Mouse (Mus musculus): ENCODE data around the gene Skil.

Skil gene

GRCm38 (mm10) chr3:31083507-31084245 is 11.2 kb upstream of the Skil start:
- peak in 1 of 2 experiments; percentile 47 for DNase-seq (ENCODE audit: low spot score in 2 of 2)

GRCm38 (mm10) chr3:31085000-31085399 is 9.9 kb upstream of the Skil start:
- DNase-seq (ENCODE audit: low spot score in 2 of 2), result no peak

GRCm38 (mm10) chr3:31088789-31089775 is 5.8 kb upstream of the Skil start:
- DNase-seq (ENCODE audit: low spot score in 2 of 2), result no peak

- no peak for DNase-seq (ENCODE audit: low spot score in 2 of 2)
These were observed 4.9 kb upstream of the Skil start for GRCm38 (mm10) chr3:31089956-31090355.

GRCm38 (mm10) chr3:31093196-31093595 is 1.7 kb upstream of the Skil start:
- peak; percentile 79 to 89 for DNase-seq (ENCODE audit: low spot score in 2 of 2)

- peak; percentile 77 to 86 for DNase-seq (ENCODE audit: low spot score in 2 of 2)
These were observed 1.1 kb upstream of the Skil start for GRCm38 (mm10) chr3:31093627-31094351.

- DNase-seq (ENCODE audit: low spot score in 2 of 2), result peak in 1 of 2 experiments; percentile 58
These were observed 277 bp downstream of the Skil start for GRCm38 (mm10) chr3:31095179-31095490.

GRCm38 (mm10) chr3:31095491-31096154 is 765 bp downstream of the Skil start:
- peak; percentile 66 to 72 for DNase-seq (ENCODE audit: low spot score in 2 of 2)

GRCm38 (mm10) chr3:31096155-31097101 is 1.6 kb downstream of the Skil start:
- no peak for DNase-seq (ENCODE audit: low spot score in 2 of 2)

- no peak for DNase-seq (ENCODE audit: low spot score in 2 of 2)
These were observed 2.4 kb downstream of the Skil start for GRCm38 (mm10) chr3:31097102-31097720.

- DNase-seq (ENCODE audit: low spot score in 2 of 2), result no peak
These were observed 3.1 kb downstream of the Skil start for GRCm38 (mm10) chr3:31097976-31098375.

GRCm38 (mm10) chr3:31098556-31098955 is 3.7 kb downstream of the Skil start:
- no peak for DNase-seq (ENCODE audit: low spot score in 2 of 2)

- no peak for DNase-seq (ENCODE audit: low spot score in 2 of 2)
These were observed 5.2 kb downstream of the Skil start for GRCm38 (mm10) chr3:31100026-31100425.

- no peak for DNase-seq (ENCODE audit: low spot score in 2 of 2)
These were observed 5.9 kb downstream of the Skil start for GRCm38 (mm10) chr3:31100802-31101201.

- no peak for DNase-seq (ENCODE audit: low spot score in 2 of 2)
These were observed 10.1 kb downstream of the Skil start for GRCm38 (mm10) chr3:31104936-31105335.

GRCm38 (mm10) chr3:31106597-31106996 is 11.7 kb downstream of the Skil start:
- DNase-seq (ENCODE audit: low spot score in 2 of 2), result no peak

- DNase-seq (ENCODE audit: low spot score in 2 of 2), result no peak
These were observed 12.8 kb downstream of the Skil start for GRCm38 (mm10) chr3:31107674-31108073.

GRCm38 (mm10) chr3:31109108-31109507 is 14.2 kb downstream of the Skil start:
- DNase-seq (ENCODE audit: low spot score in 2 of 2), result no peak

- no peak for DNase-seq (ENCODE audit: low spot score in 2 of 2)
These were observed 28.2 kb downstream of the Skil start for GRCm38 (mm10) chr3:31123098-31123497.

GRCm38 (mm10) chr3:31126303-31126702 is 31.4 kb downstream of the Skil start:
- no peak for DNase-seq (ENCODE audit: low spot score in 2 of 2)

All from right cerebral cortex, postnatal 10 days (tissue).